Mouse (Mus musculus): Measurements from ENCODE around the gene Mgrn1. TPM values are rescaled to one million over a fixed set of nuclear protein-coding genes. Genes with fewer than 3 reads are reported as not detected.

Gene Mgrn1
- polyA plus RNA-seq, 1 experiment from 2014 or later: 99.3 TPM

DNA sequence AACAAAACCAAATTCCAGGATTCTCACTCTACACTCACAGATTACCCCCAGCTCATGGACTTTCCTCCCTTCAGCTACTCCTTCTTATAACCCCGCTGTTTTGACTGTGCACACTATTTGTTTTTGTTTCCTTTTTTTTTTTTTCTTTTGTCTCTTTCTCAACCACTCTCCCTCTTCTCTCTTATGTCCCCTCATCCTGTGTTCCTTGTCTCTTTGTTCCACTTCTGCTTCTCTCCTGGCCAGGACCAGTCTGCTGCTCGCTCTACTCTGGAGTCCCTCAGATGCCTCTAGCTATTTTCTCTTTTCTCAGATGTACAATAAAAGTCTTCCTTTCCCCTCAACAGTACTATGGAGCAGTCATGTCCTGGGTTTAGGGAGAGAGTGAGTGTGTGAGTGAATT, 16.3 kb downstream of the Mgrn1 start:
- Histone ChIP-seq H3K9ac (ENCODE audit: low read length) (no peak overlapping the region), H3K4me2 (ENCODE audit: low read depth, low read length) (no peak overlapping the region), H3K4me3 (ENCODE audit: low read length) (no peak overlapping the region), H3K9me3 (ENCODE audit: control insufficient read depth, low read length) (no peaks in the 10 kb centered on the region), H3K4me1 (replicated peaks; ENCODE audit: control insufficient read depth, insufficient read depth, low read length) (peaks cover 19% of the 10 kb centered on the region), H3K27ac (ENCODE audit: low read length) (no peak overlapping the region), H3K27me3 (ENCODE audit: control insufficient read depth, insufficient read depth, low read depth, low read length) (no peaks in the 10 kb centered on the region), H3K36me3 (ENCODE audit: control insufficient read depth, insufficient read depth, low read length) (no peaks in the 10 kb centered on the region)
- WGBS: 86% methylated on average over 2 of the region's 2 CpGs
- no peak for ATAC-seq (ENCODE audit: low read depth)

DNA sequence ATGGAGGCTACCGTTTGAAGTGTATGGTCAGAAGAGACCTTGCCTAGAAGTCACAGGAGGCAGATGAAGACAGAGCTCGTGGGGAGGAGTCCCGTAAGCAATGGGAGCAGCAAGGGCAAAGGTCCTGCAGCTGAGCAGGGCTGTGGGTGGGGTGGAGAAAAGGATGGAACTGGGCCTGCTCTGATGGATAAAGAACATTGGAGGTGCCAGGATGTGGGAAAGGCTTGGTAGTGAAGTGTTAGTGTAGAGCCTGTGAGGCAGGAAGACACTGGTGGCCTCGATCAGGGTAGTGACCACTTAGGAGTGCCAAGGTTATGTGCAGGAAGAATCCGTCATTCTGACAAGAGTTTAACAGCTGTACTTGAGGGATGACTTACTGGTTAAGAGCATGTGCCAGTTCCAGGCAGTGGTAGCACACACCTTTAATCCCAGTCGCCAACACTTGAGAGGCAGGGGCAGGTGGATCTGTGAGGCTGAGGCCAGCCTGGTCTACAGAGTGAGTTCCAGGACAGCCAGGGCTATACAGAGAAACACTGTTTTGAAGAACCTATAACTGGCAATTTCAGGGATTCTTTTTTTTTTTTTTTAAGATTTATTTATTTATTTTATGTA, 17.5 kb downstream of the Mgrn1 start:
- Histone ChIP-seq H3K36me3 (ENCODE audit: control insufficient read depth, insufficient read depth, low read length) (no peaks in the 10 kb centered on the region), H3K4me1 (replicated peaks; ENCODE audit: control insufficient read depth, insufficient read depth, low read length) (peaks cover 20% of the 10 kb centered on the region), H3K27ac (ENCODE audit: low read length) (no peak overlapping the region), H3K9ac (ENCODE audit: low read length) (no peak overlapping the region), H3K4me2 (ENCODE audit: low read depth, low read length) (no peak overlapping the region), H3K9me3 (ENCODE audit: control insufficient read depth, low read length) (no peaks in the 10 kb centered on the region), H3K27me3 (ENCODE audit: control insufficient read depth, insufficient read depth, low read depth, low read length) (no peaks in the 10 kb centered on the region), H3K4me3 (ENCODE audit: low read length) (no peak overlapping the region)
- ATAC-seq (ENCODE audit: low read depth): no peak
- WGBS: 68% methylated on average over 6 of the region's 6 CpGs

DNA sequence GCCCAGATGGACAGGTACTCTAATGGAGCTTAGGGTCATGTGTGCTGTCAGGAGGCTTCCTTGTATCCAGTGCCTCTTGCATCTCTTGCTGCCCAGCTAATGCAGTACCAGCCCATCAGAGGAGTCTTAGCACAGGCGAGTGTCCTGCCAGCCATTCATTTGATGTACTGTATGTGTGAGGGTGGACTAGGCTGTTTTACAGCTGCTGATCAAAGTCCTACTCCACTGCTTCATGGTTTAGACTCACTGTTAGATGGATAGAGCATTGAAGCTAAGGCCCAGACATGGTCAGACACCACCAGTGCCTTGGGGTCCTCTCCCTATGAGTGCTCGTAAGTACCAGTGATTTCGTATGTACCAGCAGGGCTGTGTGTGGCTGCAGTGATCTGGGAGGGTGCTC, 18.8 kb downstream of the Mgrn1 start:
- Histone ChIP-seq H3K4me1 (replicated peaks; ENCODE audit: control insufficient read depth, insufficient read depth, low read length) (peaks cover 16% of the 10 kb centered on the region), H3K9ac (ENCODE audit: low read length) (no peak overlapping the region), H3K4me3 (ENCODE audit: low read length) (no peak overlapping the region), H3K27me3 (ENCODE audit: control insufficient read depth, insufficient read depth, low read depth, low read length) (no peaks in the 10 kb centered on the region), H3K36me3 (ENCODE audit: control insufficient read depth, insufficient read depth, low read length) (peaks cover 6% of the 10 kb centered on the region), H3K27ac (ENCODE audit: low read length) (peak overlapping the region; percentile 84), H3K4me2 (ENCODE audit: low read depth, low read length) (no peak overlapping the region), H3K9me3 (ENCODE audit: control insufficient read depth, low read length) (no peaks in the 10 kb centered on the region)
- 83% methylated on average over 3 of the region's 3 CpGs for WGBS
- no peak for ATAC-seq (ENCODE audit: low read depth)

DNA sequence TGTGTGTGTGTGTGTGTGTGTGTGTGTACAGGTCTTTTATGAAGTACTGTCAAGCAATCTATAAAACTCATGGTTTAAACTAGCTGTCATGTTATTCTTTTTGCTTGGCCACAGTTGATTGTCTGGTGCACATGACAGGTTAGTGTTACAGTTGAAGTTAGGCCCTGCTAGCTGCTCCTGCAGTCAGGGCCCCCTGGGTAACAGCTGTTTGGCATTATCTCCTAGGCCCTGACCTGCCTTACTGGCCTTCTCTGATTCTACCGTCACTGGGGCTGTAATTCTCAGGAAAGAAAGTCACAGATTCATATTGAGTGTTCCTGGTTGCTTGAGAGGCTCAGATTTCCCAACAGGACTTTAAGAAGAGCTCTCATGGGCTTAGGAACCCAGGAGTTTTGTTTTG, 19.5 kb downstream of the Mgrn1 start:
- H3K4me3 ChIP-seq (ENCODE audit: low read length): no peak overlapping the region
- no peak overlapping the region for H3K9ac ChIP-seq (ENCODE audit: low read length)
- H3K4me2 ChIP-seq (ENCODE audit: low read depth, low read length): no peak overlapping the region
- 26% methylated on average over 1 of the region's 1 CpGs for whole genome bisulfite sequencing
- no peaks in the 10 kb centered on the region for H3K9me3 ChIP-seq (ENCODE audit: control insufficient read depth, low read length)
- peaks cover 7% of the 10 kb centered on the region for H3K36me3 ChIP-seq (ENCODE audit: control insufficient read depth, insufficient read depth, low read length)
- peak overlapping the region; percentile 84 for H3K27ac ChIP-seq (ENCODE audit: low read length)
- no peaks in the 10 kb centered on the region for H3K27me3 ChIP-seq (ENCODE audit: control insufficient read depth, insufficient read depth, low read depth, low read length)
- ATAC-seq (ENCODE audit: low read depth): no peak
- H3K4me1 ChIP-seq (replicated peaks; ENCODE audit: control insufficient read depth, insufficient read depth, low read length): peaks cover 16% of the 10 kb centered on the region

DNA sequence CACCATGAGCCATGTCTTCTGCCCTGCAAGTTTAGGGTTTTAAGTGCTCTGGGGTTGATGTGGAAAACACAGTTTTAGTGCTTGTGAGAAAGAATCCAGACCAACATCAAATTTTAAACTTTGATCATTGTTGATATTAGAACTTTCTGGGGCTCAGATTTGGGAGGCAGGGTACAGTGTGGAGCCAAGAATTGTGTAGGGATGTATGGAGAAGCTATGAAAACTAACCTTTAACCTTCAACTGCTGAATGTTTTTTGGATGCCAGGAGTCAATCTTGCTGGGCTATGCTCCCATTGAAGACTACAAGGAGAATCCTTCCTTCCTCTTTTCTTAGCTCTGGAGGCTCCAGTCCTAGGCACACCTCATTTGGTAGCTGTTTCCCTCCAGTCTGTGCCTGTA, 20.5 kb downstream of the Mgrn1 start:
- peak; percentile 79 for ATAC-seq (ENCODE audit: low read depth)

DNA sequence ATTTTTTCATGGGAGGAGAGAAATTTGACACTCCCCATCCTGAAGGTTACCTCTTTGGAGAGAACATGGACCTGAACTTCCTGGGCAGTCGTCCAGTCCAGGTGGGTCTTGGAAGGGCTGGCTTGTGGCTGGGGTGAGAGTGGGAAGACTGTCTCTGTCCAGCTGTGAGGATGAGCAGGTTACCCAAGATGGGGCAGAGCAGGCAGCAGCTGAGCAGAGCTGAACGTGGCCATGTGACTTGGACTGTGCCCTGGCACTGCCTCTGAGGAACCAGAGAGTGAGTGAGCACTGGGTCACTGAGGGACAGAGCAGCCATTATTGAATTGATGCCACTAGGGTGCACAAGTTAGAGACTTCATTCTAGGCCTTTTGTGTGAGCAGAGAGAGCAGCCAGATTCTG, 21.3 kb downstream of the Mgrn1 start:
- 60% methylated on average over 2 of the region's 2 CpGs for WGBS
- no peak overlapping the region for H3K4me2 ChIP-seq (ENCODE audit: low read depth, low read length)
- no peaks in the 10 kb centered on the region for H3K9me3 ChIP-seq (ENCODE audit: control insufficient read depth, low read length)
- no peak overlapping the region for H3K9ac ChIP-seq (ENCODE audit: low read length)
- peaks cover 16% of the 10 kb centered on the region for H3K4me1 ChIP-seq (replicated peaks; ENCODE audit: control insufficient read depth, insufficient read depth, low read length)
- H3K27ac ChIP-seq (ENCODE audit: low read length): peak overlapping the region; percentile 69
- ATAC-seq (ENCODE audit: low read depth): no peak
- H3K27me3 ChIP-seq (ENCODE audit: control insufficient read depth, insufficient read depth, low read depth, low read length): no peaks in the 10 kb centered on the region
- peaks cover 17% of the 10 kb centered on the region for H3K36me3 ChIP-seq (ENCODE audit: control insufficient read depth, insufficient read depth, low read length)
- H3K4me3 ChIP-seq (ENCODE audit: low read length): no peak overlapping the region

More for the DNA sequence above, 20.5 kb downstream of the Mgrn1 start:
- Histone ChIP-seq H3K4me1 (replicated peaks; ENCODE audit: control insufficient read depth, insufficient read depth, low read length) (peaks cover 16% of the 10 kb centered on the region), H3K4me3 (ENCODE audit: low read length) (no peak overlapping the region), H3K36me3 (ENCODE audit: control insufficient read depth, insufficient read depth, low read length) (peaks cover 13% of the 10 kb centered on the region), H3K9ac (ENCODE audit: low read length) (no peak overlapping the region), H3K27me3 (ENCODE audit: control insufficient read depth, insufficient read depth, low read depth, low read length) (no peaks in the 10 kb centered on the region), H3K9me3 (ENCODE audit: control insufficient read depth, low read length) (no peaks in the 10 kb centered on the region), H3K27ac (ENCODE audit: low read length) (peak overlapping the region; percentile 84), H3K4me2 (ENCODE audit: low read depth, low read length) (no peak overlapping the region)

DNA sequence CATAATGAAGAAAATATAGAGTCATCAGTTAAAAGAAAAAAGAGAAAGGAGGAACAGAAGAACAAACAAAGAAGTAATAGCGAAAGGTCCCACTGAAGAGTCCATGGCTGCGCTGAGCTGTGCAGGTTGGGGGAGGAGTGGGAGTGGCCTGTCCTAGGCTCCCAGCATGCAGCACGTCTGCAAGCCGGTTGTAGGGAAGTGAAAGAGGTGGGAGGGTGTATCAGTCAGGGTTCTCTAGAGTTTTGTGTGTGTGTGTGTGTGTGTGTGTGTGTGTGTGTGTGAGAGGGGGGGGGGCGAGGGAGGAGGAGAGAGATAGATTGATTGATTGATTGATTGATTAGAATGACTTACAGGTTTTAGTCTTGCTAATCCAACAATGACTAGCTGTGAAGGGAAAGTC, 21.9 kb downstream of the Mgrn1 start:
- Histone ChIP-seq H3K4me3 (ENCODE audit: low read length) (no peak overlapping the region), H3K9ac (ENCODE audit: low read length) (no peak overlapping the region), H3K9me3 (ENCODE audit: control insufficient read depth, low read length) (no peaks in the 10 kb centered on the region), H3K27ac (ENCODE audit: low read length) (no peak overlapping the region), H3K36me3 (ENCODE audit: control insufficient read depth, insufficient read depth, low read length) (peaks cover 17% of the 10 kb centered on the region), H3K4me1 (replicated peaks; ENCODE audit: control insufficient read depth, insufficient read depth, low read length) (peaks cover 16% of the 10 kb centered on the region), H3K4me2 (ENCODE audit: low read depth, low read length) (no peak overlapping the region), H3K27me3 (ENCODE audit: control insufficient read depth, insufficient read depth, low read depth, low read length) (no peaks in the 10 kb centered on the region)
- WGBS: 65% methylated on average over 5 of the region's 5 CpGs
- ATAC-seq (ENCODE audit: low read depth): no peak

DNA sequence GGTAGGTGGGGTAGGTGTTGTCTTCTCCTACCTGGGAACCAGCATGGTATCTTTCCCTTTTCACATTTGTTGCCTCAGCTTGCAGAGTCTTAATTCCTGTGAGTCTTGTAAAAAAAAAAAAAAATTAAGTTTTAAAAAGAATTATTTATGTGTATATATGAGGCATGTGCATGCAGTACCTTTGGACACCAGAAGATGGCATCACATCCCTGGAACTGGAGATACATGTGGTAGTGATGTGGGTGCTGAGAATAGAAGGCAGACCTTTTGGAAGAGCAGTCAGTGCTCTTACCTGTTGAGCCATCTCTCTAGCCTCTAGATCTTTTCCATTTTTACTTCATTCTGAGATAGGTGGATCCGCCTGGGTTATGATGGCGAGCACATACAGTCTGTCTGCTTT, 23.7 kb downstream of the Mgrn1 start:
- no peak overlapping the region for H3K9ac ChIP-seq (ENCODE audit: low read length)
- peaks cover 17% of the 10 kb centered on the region for H3K36me3 ChIP-seq (ENCODE audit: control insufficient read depth, insufficient read depth, low read length)
- H3K4me1 ChIP-seq (replicated peaks; ENCODE audit: control insufficient read depth, insufficient read depth, low read length): peaks cover 18% of the 10 kb centered on the region
- WGBS: 95% methylated on average over 2 of the region's 2 CpGs
- ATAC-seq (ENCODE audit: low read depth): no peak
- H3K27ac ChIP-seq (ENCODE audit: low read length): no peak overlapping the region
- H3K27me3 ChIP-seq (ENCODE audit: control insufficient read depth, insufficient read depth, low read depth, low read length): no peaks in the 10 kb centered on the region
- no peak overlapping the region for H3K4me2 ChIP-seq (ENCODE audit: low read depth, low read length)
- H3K9me3 ChIP-seq (ENCODE audit: control insufficient read depth, low read length): no peaks in the 10 kb centered on the region
- H3K4me3 ChIP-seq (ENCODE audit: low read length): no peak overlapping the region

DNA sequence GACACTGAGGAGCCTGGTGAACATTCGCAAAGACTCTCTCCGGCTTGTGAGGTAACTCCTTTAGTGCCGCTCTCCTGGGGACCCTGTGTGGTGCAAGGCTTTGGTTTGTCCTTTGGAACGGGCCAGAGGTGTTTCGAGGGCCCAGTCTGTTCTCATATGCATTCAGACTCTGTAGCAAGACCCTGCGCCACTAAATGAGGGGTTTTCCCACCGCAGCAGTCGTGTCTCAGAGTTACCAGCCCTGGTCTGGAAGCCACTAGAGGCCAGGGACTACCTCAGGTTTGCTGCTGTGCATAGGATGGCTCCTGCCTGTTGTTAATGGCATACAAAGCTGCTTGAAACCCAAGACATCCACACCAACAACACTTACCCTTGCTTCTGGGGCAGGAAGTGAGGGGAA, 24.7 kb downstream of the Mgrn1 start:
- peaks cover 14% of the 10 kb centered on the region for H3K4me1 ChIP-seq (replicated peaks; ENCODE audit: control insufficient read depth, insufficient read depth, low read length)
- H3K4me2 ChIP-seq (ENCODE audit: low read depth, low read length): no peak overlapping the region
- no peaks in the 10 kb centered on the region for H3K9me3 ChIP-seq (ENCODE audit: control insufficient read depth, low read length)
- 92% methylated on average over 8 of the region's 8 CpGs for WGBS
- peaks cover 22% of the 10 kb centered on the region for H3K36me3 ChIP-seq (ENCODE audit: control insufficient read depth, insufficient read depth, low read length)
- H3K27ac ChIP-seq (ENCODE audit: low read length): no peak overlapping the region
- ATAC-seq (ENCODE audit: low read depth): no peak
- H3K9ac ChIP-seq (ENCODE audit: low read length): no peak overlapping the region
- no peaks in the 10 kb centered on the region for H3K27me3 ChIP-seq (ENCODE audit: control insufficient read depth, insufficient read depth, low read depth, low read length)
- no peak overlapping the region for H3K4me3 ChIP-seq (ENCODE audit: low read length)

Data from lung, embryonic 16.5 days (tissue).